Mouse (Mus musculus): ENCODE results near the gene Nup188. TPM values are rescaled to one million over a fixed set of nuclear protein-coding genes. Genes with fewer than 3 reads are reported as not detected.

Nup188 gene
- total RNA-seq (2021), result 10 to 100 TPM; 21.1 to 23.4 TPM

GRCm38 (mm10) chr2:30286192-30287026 is at the start of gene Nup188, which contains the start of gene Dolk:
Nup188 (plus strand) TSS chr2:30286397.
Dolk (minus strand) TSS chr2:30286334.
- DNase-seq, result peak; percentile 94 to 95

- no peak for DNase-seq
Observed at GRCm38 (mm10) chr2:30236426-30237198, 49.6 kb upstream of the Nup188 start.

- peak; percentile 100 for DNase-seq
Observed at GRCm38 (mm10) chr2:30237199-30237880, 48.9 kb upstream of the Nup188 start, which contains the start of gene Lrrc8a. Lrrc8a (plus strand) TSS chr2:30237715.

- DNase-seq, result peak in 1 of 2 experiments; percentile 71
Observed at GRCm38 (mm10) chr2:30237881-30238280, 48.3 kb upstream of the Nup188 start.

- no peak for DNase-seq
Observed at GRCm38 (mm10) chr2:30238906-30239465, 47.2 kb upstream of the Nup188 start.

GRCm38 (mm10) chr2:30239777-30240176 is 46.4 kb upstream of the Nup188 start:
- DNase-seq, result no peak

GRCm38 (mm10) chr2:30240267-30240666 is 45.9 kb upstream of the Nup188 start, which contains the start of gene Gm28035:
Gm28035 (plus strand) TSS chr2:30240567.
- no peak for DNase-seq

- peak in 1 of 2 experiments; percentile 46 for DNase-seq
Observed at GRCm38 (mm10) chr2:30242509-30242908, 43.7 kb upstream of the Nup188 start.

GRCm38 (mm10) chr2:30243391-30243790 is 42.8 kb upstream of the Nup188 start:
- no peak for DNase-seq

GRCm38 (mm10) chr2:30244595-30245178 is 41.5 kb upstream of the Nup188 start:
- no peak for DNase-seq

GRCm38 (mm10) chr2:30247036-30247435 is 39.2 kb upstream of the Nup188 start:
- no peak for DNase-seq

- no peak for DNase-seq
Observed at GRCm38 (mm10) chr2:30247681-30248080, 38.5 kb upstream of the Nup188 start.

- no peak for DNase-seq
Observed at GRCm38 (mm10) chr2:30249182-30249581, 37.0 kb upstream of the Nup188 start.

GRCm38 (mm10) chr2:30250166-30251128 is 35.8 kb upstream of the Nup188 start:
- no peak for DNase-seq

GRCm38 (mm10) chr2:30251417-30252104 is 34.6 kb upstream of the Nup188 start:
- DNase-seq, result no peak

GRCm38 (mm10) chr2:30252521-30252920 is 33.7 kb upstream of the Nup188 start:
- DNase-seq, result no peak

GRCm38 (mm10) chr2:30253809-30254208 is 32.4 kb upstream of the Nup188 start:
- no peak for DNase-seq

- no peak for DNase-seq
Observed at GRCm38 (mm10) chr2:30255631-30256395, 30.4 kb upstream of the Nup188 start.
